In genomic region chr8:105969367-105969766, GRCm38 (mm10) we compare ENCODE assay signal across 24 mouse cellular contexts. TPM values are rescaled to one million over a fixed set of nuclear protein-coding genes. Genes with fewer than 3 reads are reported as not detected.
DNase-seq lines count a peak whose midpoint lies in the region; ATAC-seq and TF ChIP-seq lines count a peak whose summit lies in the region.
"Had no signal": no experiment of that assay in that cellular context is flagged by ENCODE, and none has a peak within 500 bp of the region (broad histone marks: within the 10 kb centered on the region; RNA-seq: fewer than 3 reads in every experiment).

No protein-coding gene starts in this region.

- H3K27ac ChIP-seq in CH12.LX (ENCODE audit: insufficient read depth, low read depth): no peak overlapping the region
- H3K27ac ChIP-seq in MEL (ENCODE audit: control insufficient read depth, low read depth, low read length): no peak overlapping the region

- H3K4me1 ChIP-seq in CH12.LX (ENCODE audit: control insufficient read depth in 1 of 2, insufficient read depth in 2 of 2): peaks cover 6 to 10% of the 10 kb centered on the region in 2 experiments
- H3K4me1 ChIP-seq in MEL (ENCODE audit: control insufficient read depth in 1 of 2, insufficient read depth in 2 of 2, low read length in 2 of 2): peaks cover 2 to 14% of the 10 kb centered on the region in 2 experiments; a peak in 3 of 4 replicates

- H3K9ac ChIP-seq in CH12.LX (ENCODE audit: insufficient read depth, low read depth) (no peak overlapping the region), MEL (ENCODE audit: control insufficient read depth, low read depth, low read length, poor library complexity, severe bottlenecking) (no peak overlapping the region)

- TF ChIP-seq RAD21 in CH12.LX (IDR thresholded peaks at IDR 0.05; ENCODE audit: low read depth, low read length): no peak
- no peak for TF ChIP-seq RAD21 in MEL (IDR thresholded peaks at IDR 0.05; ENCODE audit: low read depth, low read length)

- no peaks in the 10 kb centered on the region for H3K36me3 ChIP-seq in CH12.LX (replicated peaks in 1 of 2; ENCODE audit: control insufficient read depth in 1 of 2, insufficient read depth in 1 of 2, low read length in 1 of 2)
- 0 out of 4 replicates have a peak, but pooled peaks cover 0 to 3% of the 10 kb centered on the region in 2 experiments for H3K36me3 ChIP-seq in MEL (ENCODE audit: control insufficient read depth in 1 of 2, insufficient read depth in 2 of 2, low read length in 2 of 2)

- no peak for TF ChIP-seq EP300 in CH12.LX (IDR thresholded peaks at IDR 0.05; ENCODE audit: low read length)
- no peak for TF ChIP-seq EP300 in MEL (IDR thresholded peaks at IDR 0.05; ENCODE audit: low read depth in 1 of 2, low read length in 2 of 2)

- TF ChIP-seq POLR2A in CH12.LX (IDR thresholded peaks at IDR 0.05; ENCODE audit: low read depth, low read length) (no peak), MEL (IDR thresholded peaks at IDR 0.05; ENCODE audit: control insufficient read depth in 1 of 2, insufficient read depth in 1 of 2, low read depth in 1 of 2, low read length in 2 of 2, poor library complexity in 1 of 2) (no peak)

- H3K9me3 ChIP-seq in CH12.LX (replicated peaks; ENCODE audit: low read length): no peaks in the 10 kb centered on the region
- no peaks in the 10 kb centered on the region for H3K9me3 ChIP-seq in MEL (replicated peaks; ENCODE audit: insufficient read depth, low read length)
- H3K9me3 ChIP-seq: G1E had no signal

- H3K4me3 ChIP-seq in CH12.LX (replicated peaks in 1 of 3; ENCODE audit: low read depth in 2 of 3, low read length in 2 of 3, poor library complexity in 1 of 3) (no peak overlapping the region), MEL (ENCODE audit: control insufficient read depth in 1 of 2, insufficient read depth in 1 of 2, low read depth in 2 of 2, low read length in 2 of 2) (no peak overlapping the region)

- dilution Hi-C loops in CH12.LX (cut with MboI; ENCODE audit: extremely low pct_ligation_motif_present, extremely low pct_unique_long_range_greater_than_20kb, low sequenced_read_pairs): no loop called here

- ATAC-seq in activated CD4-positive, CD25-positive, alpha-beta regulatory T cell, adult 4 months: no peak
- no peak for ATAC-seq in granulocyte monocyte progenitor cell, adult 5-6 weeks (replicated peaks; ENCODE audit: poor library complexity, severe bottlenecking)
- ATAC-seq: CD4-positive, CD25-positive, alpha-beta regulatory T cell, adult 4 months; Patski had no signal

- no peak overlapping the region for H3K4me2 ChIP-seq in CH12.LX (ENCODE audit: insufficient read depth, low read depth, poor library complexity, severe bottlenecking)

- H3K79me2 ChIP-seq in CH12.LX (replicated peaks; ENCODE audit: control insufficient read depth, extremely low read depth, insufficient read depth, poor library complexity, severe bottlenecking) (no peaks in the 10 kb centered on the region), MEL (ENCODE audit: control insufficient read depth, insufficient read depth, low read length, poor library complexity) (peaks cover 15% of the 10 kb centered on the region)

- no peak for DNase-seq in CH12.LX (ENCODE audit: extremely low read depth)
- peak; percentile 34 for DNase-seq in MEL (ENCODE audit: low read depth, low spot score)
- DNase-seq: adrenal gland, adult 2 months; adrenal gland, adult 8-10 months; adrenal gland, postnatal 10 days; adrenal gland, postnatal 14 days; adrenal gland, postnatal 25 days; adrenal gland, postnatal 36 days; B cell, adult 2 months; cerebellum, adult 11 months; cerebellum, adult 11-12 months; cerebellum, adult 18-20 months; cerebellum, adult 2 months; cerebellum, adult 8-10 months; cerebellum, adult 9-10 months had no signal

- in situ Hi-C loops in CH12.LX (cut with MboI; ENCODE audit: low pct_ligation_motif_present, low pct_unique_long_range_greater_than_20kb, low sequenced_read_pairs): no loop called here

- no peak for TF ChIP-seq CTCF in CH12.LX (conservative IDR thresholded peaks at IDR 0.05 in 1 of 2, IDR thresholded peaks at IDR 0.05 in 1 of 2; ENCODE audit: low read depth in 2 of 2, low read length in 2 of 2)
- no peak for TF ChIP-seq CTCF in MEL (IDR thresholded peaks at IDR 0.05 in 2 of 3, conservative IDR thresholded peaks at IDR 0.05 in 1 of 3; ENCODE audit: control insufficient read depth in 1 of 3, insufficient read depth in 1 of 3, low read depth in 2 of 3, low read length in 3 of 3, poor library complexity in 1 of 3, severe bottlenecking in 1 of 3)

- peaks cover 20% of the 10 kb centered on the region for H3K27me3 ChIP-seq in CH12.LX (replicated peaks)
- H3K27me3 ChIP-seq in MEL (ENCODE audit: control insufficient read depth in 1 of 2, insufficient read depth in 2 of 2, low read length in 2 of 2): no peaks in the 10 kb centered on the region
- H3K27me3 ChIP-seq: Patski had no signal

TF ChIP-seq in CH12.LX, 34 proteins besides CTCF, POLR2A, EP300 and RAD21:
- TF ChIP-seq KAT2A (IDR thresholded peaks at IDR 0.05; ENCODE audit: insufficient replicate concordance, low read length) (no peak), TBP (conservative IDR thresholded peaks at IDR 0.05; ENCODE audit: low read depth, low read length) (peak; percentile 88)

TF ChIP-seq in MEL, 35 proteins besides CTCF, POLR2A, EP300 and RAD21:
- TF ChIP-seq TBP (IDR thresholded peaks at IDR 0.05; ENCODE audit: low read depth, low read length) (peak; percentile 98), MXI1 (IDR thresholded peaks at IDR 0.05; ENCODE audit: low read depth, low read length) (no peak)

RNA-seq across cellular contexts. Expression of gene Slc12a4, which starts 3.5 kb away (rescaled TPM):
- 9.4 and 9.7 TPM in 2 replicates for total RNA-seq in CH12.LX (2012; rRNA removed)
- total RNA-seq in CH12.LX (2014; rRNA removed): 2.8 and 4.2 TPM in 2 replicates
- polyA plus RNA-seq in CH12.LX (2012; ENCODE audit: insufficient read length, low read depth): 7.2 and 8.1 TPM in 2 replicates
- total RNA-seq in MEL (2012; rRNA removed): 22.2 and 25.6 TPM in 2 replicates
- polyA plus RNA-seq in MEL (2012; ENCODE audit: insufficient read depth in 1 of 2, insufficient read length in 2 of 2, low read depth in 1 of 2, low replicate concordance in 2 of 2, missing spikeins in 1 of 2): 10 to 100 TPM in 1 of 2 experiments, not detected in 1; 32.3 TPM
- 1 to 10 TPM; 3.8 to 8.1 TPM for polyA plus RNA-seq in activated CD4-positive, CD25-positive, alpha-beta regulatory T cell, adult 4 months (2017; shearing (Covaris generic))
- 4.7 and 7.8 TPM in 2 replicates for total RNA-seq in granulocyte monocyte progenitor cell, adult 5-6 weeks (2014; fragmentation: Nextera tagmentation)
- total RNA-seq in granulocyte monocyte progenitor cell, adult 5-6 weeks (2017): 1.6 and 6.8 TPM in 2 replicates

RNA-seq across cellular contexts. Expression of gene Dpep3, which starts 9.9 kb away (rescaled TPM):
- not detected in 2 replicates for total RNA-seq in CH12.LX (2012; rRNA removed)
- total RNA-seq in CH12.LX (2014; rRNA removed): not detected in 2 replicates
- not detected in 2 replicates for polyA plus RNA-seq in CH12.LX (2012; ENCODE audit: insufficient read length, low read depth)
- total RNA-seq in MEL (2012; rRNA removed): not detected in 2 replicates
- polyA plus RNA-seq in MEL (2012; ENCODE audit: insufficient read depth in 1 of 2, insufficient read length in 2 of 2, low read depth in 1 of 2, low replicate concordance in 2 of 2, missing spikeins in 1 of 2): under 1 TPM in 1 of 2 experiments, not detected in 1; 0.11 TPM
- not detected for polyA plus RNA-seq in activated CD4-positive, CD25-positive, alpha-beta regulatory T cell, adult 4 months (2017; shearing (Covaris generic))
- not detected in 2 replicates for total RNA-seq in granulocyte monocyte progenitor cell, adult 5-6 weeks (2014; fragmentation: Nextera tagmentation)
- not detected in 2 replicates for total RNA-seq in granulocyte monocyte progenitor cell, adult 5-6 weeks (2017)
- total RNA-seq: adrenal gland, adult 18-20 months; adrenal gland, adult 2 months; adrenal gland, adult 8-10 months; adrenal gland, postnatal 10 days; adrenal gland, postnatal 14 days; adrenal gland, postnatal 25 days; adrenal gland, postnatal 36 days; adrenal gland, postnatal 4 days had no signal
- polyA plus RNA-seq: brain, embryonic 14.5 days; C2C12; CD4-positive, CD25-positive, alpha-beta regulatory T cell, adult 4 months; cerebellum, adult 2 months; G1E; Patski had no signal

RNA-seq across cellular contexts. Expression of gene Dus2, which starts 21.8 kb away (rescaled TPM):
- total RNA-seq in CH12.LX (2012; rRNA removed): 20.9 and 23.2 TPM in 2 replicates
- total RNA-seq in CH12.LX (2014; rRNA removed): 20.7 and 23.6 TPM in 2 replicates
- polyA plus RNA-seq in CH12.LX (2012; ENCODE audit: insufficient read length, low read depth): 27.2 and 27.7 TPM in 2 replicates
- total RNA-seq in MEL (2012; rRNA removed): 8.6 and 9.2 TPM in 2 replicates
- 10 to 100 TPM in 1 of 2 experiments, not detected in 1; 11.9 TPM for polyA plus RNA-seq in MEL (2012; ENCODE audit: insufficient read depth in 1 of 2, insufficient read length in 2 of 2, low read depth in 1 of 2, low replicate concordance in 2 of 2, missing spikeins in 1 of 2)
- 10 to 100 TPM; 25.7 to 28.8 TPM for polyA plus RNA-seq in activated CD4-positive, CD25-positive, alpha-beta regulatory T cell, adult 4 months (2017; shearing (Covaris generic))
- total RNA-seq in granulocyte monocyte progenitor cell, adult 5-6 weeks (2014; fragmentation: Nextera tagmentation): 8.3 and 9.6 TPM in 2 replicates
- total RNA-seq in granulocyte monocyte progenitor cell, adult 5-6 weeks (2017): 10.8 and 20.1 TPM in 2 replicates

RNA-seq across cellular contexts. Expression of gene Lcat, which starts 26.2 kb away (rescaled TPM):
- total RNA-seq in CH12.LX (2012; rRNA removed): 0.21 and 0.34 TPM in 2 replicates
- total RNA-seq in CH12.LX (2014; rRNA removed): 0.18 TPM in 1 of 2 replicates, not detected in the other
- 0.17 and 0.25 TPM in 2 replicates for polyA plus RNA-seq in CH12.LX (2012; ENCODE audit: insufficient read length, low read depth)
- 0.78 and 1.1 TPM in 2 replicates for total RNA-seq in MEL (2012; rRNA removed)
- polyA plus RNA-seq in MEL (2012; ENCODE audit: insufficient read depth in 1 of 2, insufficient read length in 2 of 2, low read depth in 1 of 2, low replicate concordance in 2 of 2, missing spikeins in 1 of 2): 1 to 10 TPM in 1 of 2 experiments, not detected in 1; 2.5 TPM
- under 1 TPM; 0.25 to 0.61 TPM for polyA plus RNA-seq in activated CD4-positive, CD25-positive, alpha-beta regulatory T cell, adult 4 months (2017; shearing (Covaris generic))
- total RNA-seq in granulocyte monocyte progenitor cell, adult 5-6 weeks (2014; fragmentation: Nextera tagmentation): not detected in 2 replicates
- not detected in 2 replicates for total RNA-seq in granulocyte monocyte progenitor cell, adult 5-6 weeks (2017)

RNA-seq across cellular contexts. Expression of gene Psmb10, which starts 31.1 kb away (rescaled TPM):
- total RNA-seq in CH12.LX (2012; rRNA removed): 228 and 298 TPM in 2 replicates
- total RNA-seq in CH12.LX (2014; rRNA removed): 136 and 137 TPM in 2 replicates
- polyA plus RNA-seq in CH12.LX (2012; ENCODE audit: insufficient read length, low read depth): 227 and 313 TPM in 2 replicates
- 228 and 275 TPM in 2 replicates for total RNA-seq in MEL (2012; rRNA removed)
- polyA plus RNA-seq in MEL (2012; ENCODE audit: insufficient read depth in 1 of 2, insufficient read length in 2 of 2, low read depth in 1 of 2, low replicate concordance in 2 of 2, missing spikeins in 1 of 2): 100 to 1,000 TPM in 1 of 2 experiments, not detected in 1; 193 TPM
- polyA plus RNA-seq in activated CD4-positive, CD25-positive, alpha-beta regulatory T cell, adult 4 months (2017; shearing (Covaris generic)): 100 to 1,000 TPM; 368 to 402 TPM
- total RNA-seq in granulocyte monocyte progenitor cell, adult 5-6 weeks (2014; fragmentation: Nextera tagmentation): 176 and 220 TPM in 2 replicates
- 71.7 and 92.7 TPM in 2 replicates for total RNA-seq in granulocyte monocyte progenitor cell, adult 5-6 weeks (2017)

Comparison
In these comparisons a context has a peak if more than half of its experiments do, and no peak if none do; other contexts are left out.
1. Of the 35 proteins assayed by ChIP-seq in both MEL and CH12.LX: peak only in MEL: none; only in CH12.LX: none; in both: TBP; in neither: 34.